Mouse (Mus musculus) liver, embryonic 14.5 days (tissue): ENCODE results near the gene Fignl1. TPM values are rescaled to one million over a fixed set of nuclear protein-coding genes. Genes with fewer than 3 reads are reported as not detected.

ENCODE experiments used
- ATAC-seq: fragments of 200-750 bp; cut with Nextera tagmentation; 2 replicates; pipeline ENCODE4 v1.8.0; 2017; ENCODE audit warnings: moderate number of reproducible peaks, mild to moderate bottlenecking, moderate library complexity; ENCODE audit not compliant: insufficient read depth
- DNase-seq, 3 experiments: peaks; one replicate each; pipeline ENCODE4 v3.0.0-alpha.2; 2012 to 2013; ENCODE audit warnings: low read depth in 3 of 3, low spot score in 3 of 3
- H3K27ac ChIP-seq: fragments of 300-500 bp; sonication (generic); 2 replicates; pipeline ENCODE4 v1.5.1; 2014; ENCODE audit warnings: moderate library complexity, mild to moderate bottlenecking, control low read depth, inconsistent platforms
- H3K27me3 ChIP-seq: fragments of 300-500 bp; sonication (generic); 2 replicates; pipeline ENCODE4 v1.6.1; 2014; ENCODE audit warnings: mild to moderate bottlenecking, low read length, moderate library complexity; ENCODE audit not compliant: control insufficient read depth, insufficient read depth
- H3K36me3 ChIP-seq: fragments of 300-500 bp; sonication (generic); replicated peaks from 2 replicates; pipeline ENCODE4 v1.6.1; 2014; ENCODE audit warnings: low read depth; ENCODE audit not compliant: control insufficient read depth, insufficient read depth
- H3K4me1 ChIP-seq, 2 experiments: fragments of 200-500 bp in 1 of 2; fragments of 300-500 bp in 1 of 2; sonication (generic) in 1 of 2; replicated peaks; 2 replicates each; pipeline ENCODE4 v1.6.1; 2012 to 2014; ENCODE audit warnings: antibody characterized with exemption in 1 of 2, inconsistent platforms in 1 of 2, low read length in 1 of 2; ENCODE audit not compliant: control insufficient read depth in 2 of 2, insufficient read depth in 2 of 2
- H3K4me2 ChIP-seq: fragments of 300-500 bp; sonication (generic); 2 replicates; pipeline ENCODE4 v1.6.1; 2014; ENCODE audit warnings: low read depth, mild to moderate bottlenecking, control low read depth, moderate library complexity
- H3K4me3 ChIP-seq, 2 experiments: fragments of 200-500 bp in 1 of 2; fragments of 300-500 bp in 1 of 2; sonication (generic) in 1 of 2; 2 replicates each; pipeline ENCODE4 v1.5.1; 2012 to 2014; ENCODE audit warnings: low read depth in 2 of 2, low read length in 2 of 2, mild to moderate bottlenecking in 2 of 2, control low read depth in 1 of 2, inconsistent platforms in 1 of 2, moderate library complexity in 1 of 2; ENCODE audit not compliant: insufficient read depth in 1 of 2
- H3K9ac ChIP-seq: fragments of 300-500 bp; sonication (generic); replicated peaks from 2 replicates; pipeline ENCODE4 v1.6.1; 2014; ENCODE audit warnings: mild to moderate bottlenecking, control low read depth, moderate library complexity
- H3K9me3 ChIP-seq: fragments of 300-500 bp; sonication (generic); 2 replicates; pipeline ENCODE4 v1.6.1; 2016; ENCODE audit warnings: low read length, mixed read lengths; ENCODE audit not compliant: control insufficient read depth
- CTCF ChIP-seq: IDR thresholded peaks from 2 replicates; pipeline ENCODE4 v1.5.1; 2016; ENCODE audit warnings: antibody characterized with exemption, low read depth, control low read depth
- EP300 ChIP-seq: IDR thresholded peaks from 2 replicates; pipeline ENCODE4 v1.6.1; 2016; ENCODE audit warnings: antibody characterized with exemption, low read depth
- WGBS: fragments of 180-500 bp; shearing (Covaris S2); extraction: QIAGEN DNeasy Blood & Tissue Kit; methylation state at CpG from one replicate; pipeline ENCODE4 v1.1.7; 2014; ENCODE audit not compliant: insufficient replicate concordance; 5-methylcytosine and 5-hydroxymethylcytosine counted together
- polyA plus RNA-seq, 2 experiments: library from polyadenylated mRNA; depleted of rRNA in 1 of 2; stranded (reverse) in 1 of 2; unstranded in 1 of 2; fragments of >200 nt; fragmentation: Nextera tagmentation in 1 of 2; extraction: Ambion mirVana in 1 of 2; gene quantifications; 2 replicates each; pipeline versions ENCODE4 v1.2.1 to v1.2.3; 2012 to 2014

The Fignl1 gene
- polyA plus RNA-seq, 2 experiments = 32.2 to 102 TPM

GRCm38 (mm10) chr11:11832755-11833084 lies 24.0 kb upstream of the Fignl1 start:
- Histone ChIP-seq H3K9ac (no peak overlapping the region), H3K27me3 (peaks cover 17% of the 10 kb centered on the region), H3K4me3 (no peak overlapping the region), H3K36me3 (no peaks in the 10 kb centered on the region), H3K27ac (peak overlapping the region; percentile 35), H3K4me1 (peaks cover 51 to 64% of the 10 kb centered on the region in 2 experiments), H3K9me3 (no peaks in the 10 kb centered on the region), H3K4me2 (no peak overlapping the region)
- ATAC-seq (no peak), DNase-seq (no peak)
- 44% methylated on average over 6 of the region's 6 CpGs for WGBS
- TF ChIP-seq CTCF (no peak), EP300 (no peak)

- no peak for ATAC-seq
- Histone ChIP-seq H3K4me3 (no peak overlapping the region), H3K4me1 (peaks cover 45 to 58% of the 10 kb centered on the region in 2 experiments), H3K9me3 (no peaks in the 10 kb centered on the region), H3K27ac (peak overlapping the region; percentile 35), H3K4me2 (peak overlapping the region; percentile 36), H3K36me3 (no peaks in the 10 kb centered on the region), H3K27me3 (peaks cover 17% of the 10 kb centered on the region), H3K9ac (no peak overlapping the region)
- DNase-seq = no peak
- WGBS = 17% methylated on average over 6 of the region's 6 CpGs
- TF ChIP-seq EP300 = no peak
- TF ChIP-seq CTCF = no peak
Measured at GRCm38 (mm10) chr11:11831940-11832754, 23.4 kb upstream of the Fignl1 start.

GRCm38 (mm10) chr11:11831526-11831925 lies 22.8 kb upstream of the Fignl1 start:
- Histone ChIP-seq H3K9ac (no peak overlapping the region), H3K9me3 (no peaks in the 10 kb centered on the region), H3K4me1 (peaks cover 41 to 52% of the 10 kb centered on the region in 2 experiments), H3K27ac (peak overlapping the region; percentile 35), H3K27me3 (peaks cover 17% of the 10 kb centered on the region), H3K4me3 (no peak overlapping the region), H3K4me2 (peak overlapping the region; percentile 36), H3K36me3 (no peaks in the 10 kb centered on the region)
- 60% methylated on average over 6 of the region's 6 CpGs for WGBS
- TF ChIP-seq CTCF (no peak), EP300 (no peak)
- DNase-seq = no peak
- ATAC-seq = no peak

- TF ChIP-seq CTCF (no peak), EP300 (no peak)
- H3K4me3 ChIP-seq = no peak overlapping the region
- no peak overlapping the region for H3K4me2 ChIP-seq
- H3K9me3 ChIP-seq = no peaks in the 10 kb centered on the region
- peaks cover 35 to 48% of the 10 kb centered on the region in 2 experiments for H3K4me1 ChIP-seq
- peaks cover 17% of the 10 kb centered on the region for H3K27me3 ChIP-seq
- ATAC-seq = no peak
- no peaks in the 10 kb centered on the region for H3K36me3 ChIP-seq
- no peak overlapping the region for H3K27ac ChIP-seq
- H3K9ac ChIP-seq = no peak overlapping the region
- no peak for DNase-seq
- 57% methylated on average over 12 of the region's 12 CpGs for WGBS
Measured at GRCm38 (mm10) chr11:11830884-11831495, 22.2 kb upstream of the Fignl1 start.

GRCm38 (mm10) chr11:11829161-11830000 lies 20.6 kb upstream of the Fignl1 start:
- Histone ChIP-seq H3K27me3 (peaks cover 17% of the 10 kb centered on the region), H3K9me3 (no peaks in the 10 kb centered on the region), H3K9ac (no peak overlapping the region), H3K4me2 (no peak overlapping the region), H3K4me1 (peaks cover 24 to 44% of the 10 kb centered on the region in 2 experiments), H3K4me3 (no peak overlapping the region), H3K27ac (no peak overlapping the region), H3K36me3 (no peaks in the 10 kb centered on the region)
- DNase-seq (no peak), ATAC-seq (no peak)
- WGBS = 47% methylated on average over 11 of the region's 11 CpGs
- no peak for TF ChIP-seq CTCF
- TF ChIP-seq EP300 = no peak
